Mouse (Mus musculus): ENCODE measurements around the gene Cfap70. TPM values are rescaled to one million over a fixed set of nuclear protein-coding genes. Genes with fewer than 3 reads are reported as not detected.

Gene Cfap70
- total RNA-seq, 2 experiments from 2014 or later = 1.1 to 1.7 TPM

- intact Hi-C loops (cut with DNase I) = no loop called here
- no peak for DNase-seq (ENCODE audit: low spot score in 2 of 2)
Observed at GRCm38 (mm10) chr14:20429833-20430232, 22.2 kb downstream of the Cfap70 start.

- no peak for DNase-seq (ENCODE audit: low spot score in 2 of 2)
- intact Hi-C loops (cut with DNase I) = no loop called here
Observed at GRCm38 (mm10) chr14:20428593-20428992, 23.4 kb downstream of the Cfap70 start.

GRCm38 (mm10) chr14:20423046-20423445, 29.0 kb downstream of the Cfap70 start:
- no peak for DNase-seq (ENCODE audit: low spot score in 2 of 2)
- intact Hi-C loops (cut with DNase I) = no loop called here

GRCm38 (mm10) chr14:20422257-20422656, 29.8 kb downstream of the Cfap70 start:
- intact Hi-C loops (cut with DNase I) = no loop called here
- DNase-seq (ENCODE audit: low spot score in 2 of 2) = no peak

GRCm38 (mm10) chr14:20400071-20400470, 52.0 kb downstream of the Cfap70 start:
- DNase-seq (ENCODE audit: low spot score in 2 of 2) = peak in 1 of 2 experiments; percentile 63
- intact Hi-C loops (cut with DNase I) = loop anchor here (2.0 to 5.0 kb wide), 2 partner anchors 47 to 261 kb away; no protein-coding TSS in a partner anchor

GRCm38 (mm10) chr14:20398864-20399263, 53.2 kb downstream of the Cfap70 start:
- intact Hi-C loops (cut with DNase I) = loop anchor here (10.0 kb wide), 1 partner anchor 146 kb away; the partner anchor contains the start of gene Ppp3cb
- no peak for DNase-seq (ENCODE audit: low spot score in 2 of 2)

- DNase-seq (ENCODE audit: low spot score in 2 of 2) = no peak
- intact Hi-C loops (cut with DNase I) = loop anchor here (10.0 kb wide), 1 partner anchor 148 kb away; the partner anchor contains the start of gene Ppp3cb
Observed at GRCm38 (mm10) chr14:20397220-20397619, 54.8 kb downstream of the Cfap70 start.

- peak; percentile 95 to 98 for DNase-seq (ENCODE audit: low spot score in 2 of 2)
- intact Hi-C loops (cut with DNase I) = loop anchor here (10.0 kb wide), 1 partner anchor 151 kb away; the partner anchor contains the start of gene Ppp3cb
Observed at GRCm38 (mm10) chr14:20393205-20393913, 58.7 kb downstream of the Cfap70 start, which contains the start of gene Mrps16. TSS of gene Mrps16 (minus strand) at chr14:20393634.

GRCm38 (mm10) chr14:20392326-20392725, 59.7 kb downstream of the Cfap70 start:
- DNase-seq (ENCODE audit: low spot score in 2 of 2) = no peak
- intact Hi-C loops (cut with DNase I) = loop anchor here (10.0 kb wide), 1 partner anchor 152 kb away; the partner anchor contains the start of gene Ppp3cb

GRCm38 (mm10) chr14:20389446-20390079, 62.5 kb downstream of the Cfap70 start:
- intact Hi-C loops (cut with DNase I) = loop anchor here (10.0 kb wide), 1 partner anchor 155 kb away; the partner anchor contains the start of gene Ppp3cb
- DNase-seq (ENCODE audit: low spot score in 2 of 2) = no peak

GRCm38 (mm10) chr14:20388441-20389129, 63.4 kb downstream of the Cfap70 start, which contains the start of gene Dnajc9:
TSS of gene Dnajc9 (minus strand) at chr14:20388910.
- intact Hi-C loops (cut with DNase I) = no loop called here
- peak; percentile 95 to 96 for DNase-seq (ENCODE audit: low spot score in 2 of 2)

GRCm38 (mm10) chr14:20379753-20380430, 72.1 kb downstream of the Cfap70 start:
- intact Hi-C loops (cut with DNase I) = no loop called here
- DNase-seq (ENCODE audit: low spot score in 2 of 2) = no peak

- no peak for DNase-seq (ENCODE audit: low spot score in 2 of 2)
- intact Hi-C loops (cut with DNase I) = no loop called here
Observed at GRCm38 (mm10) chr14:20379087-20379640, 72.9 kb downstream of the Cfap70 start.

GRCm38 (mm10) chr14:20378313-20379061, 73.5 kb downstream of the Cfap70 start:
- no peak for DNase-seq (ENCODE audit: low spot score in 2 of 2)
- intact Hi-C loops (cut with DNase I) = no loop called here

GRCm38 (mm10) chr14:20377112-20377521, 74.9 kb downstream of the Cfap70 start:
- intact Hi-C loops (cut with DNase I) = no loop called here
- DNase-seq (ENCODE audit: low spot score in 2 of 2) = peak in 1 of 2 experiments; percentile 30

- intact Hi-C loops (cut with DNase I) = no loop called here
- no peak for DNase-seq (ENCODE audit: low spot score in 2 of 2)
Observed at GRCm38 (mm10) chr14:20371854-20372253, 80.2 kb downstream of the Cfap70 start.

- intact Hi-C loops (cut with DNase I) = no loop called here
- DNase-seq (ENCODE audit: low spot score in 2 of 2) = no peak
Observed at GRCm38 (mm10) chr14:20370798-20371197, 81.2 kb downstream of the Cfap70 start.

GRCm38 (mm10) chr14:20368271-20368670, 83.8 kb downstream of the Cfap70 start:
- intact Hi-C loops (cut with DNase I) = no loop called here
- DNase-seq (ENCODE audit: low spot score in 2 of 2) = no peak
